Mouse (Mus musculus) MEL (cell line): Measurements from ENCODE around the gene Slx1b.

Experiments used
- CTCF ChIP-seq, 3 experiments: IDR thresholded peaks in 2 of 3; conservative IDR thresholded peaks in 1 of 3; 2 replicates each; pipeline ENCODE4 v1.5.1; 2011 to 2012; ENCODE audit warnings: low read length in 3 of 3, low read depth in 2 of 3, mild to moderate bottlenecking in 2 of 3, improper control_type of control experiment in 1 of 3, inconsistent platforms in 1 of 3, mixed read lengths in 1 of 3, moderate library complexity in 1 of 3; ENCODE audit not compliant: control insufficient read depth in 1 of 3, insufficient read depth in 1 of 3, poor library complexity in 1 of 3, severe bottlenecking in 1 of 3
- ETS1 ChIP-seq: IDR thresholded peaks from 2 replicates; pipeline ENCODE4 v1.6.1; 2012; ENCODE audit warnings: low read depth, mild to moderate bottlenecking, inconsistent platforms, low read length, improper control_type of control experiment, moderate library complexity
- HCFC1 ChIP-seq: IDR thresholded peaks from 2 replicates; pipeline ENCODE4 v1.6.1; 2012; ENCODE audit warnings: low read depth, mild to moderate bottlenecking, inconsistent platforms, low read length, improper control_type of control experiment, moderate library complexity
- JUND ChIP-seq: IDR thresholded peaks from 2 replicates; pipeline ENCODE4 v1.6.1; 2011; ENCODE audit warnings: low read depth, mild to moderate bottlenecking, improper control_type of control experiment, low read length
- MAFK ChIP-seq: IDR thresholded peaks from 2 replicates; pipeline ENCODE4 v1.6.1; 2011; ENCODE audit warnings: low read depth, mild to moderate bottlenecking, low read length, improper control_type of control experiment, borderline replicate concordance
- MAX ChIP-seq: IDR thresholded peaks from 2 replicates; pipeline ENCODE4 v1.6.1; 2011; ENCODE audit warnings: low read length, improper control_type of control experiment
- MEF2A ChIP-seq: IDR thresholded peaks from 2 replicates; pipeline ENCODE4 v1.6.1; 2014; ENCODE audit warnings: low read depth, mild to moderate bottlenecking, inconsistent platforms, low read length, improper control_type of control experiment; ENCODE audit not compliant: poor library complexity, insufficient replicate concordance, severe bottlenecking; ENCODE audit errors: extremely low read depth
- MYB ChIP-seq: IDR thresholded peaks from 2 replicates; pipeline ENCODE4 v1.6.1; 2011; ENCODE audit warnings: mild to moderate bottlenecking, low read depth, low read length, improper control_type of control experiment
- NRF1 ChIP-seq: IDR thresholded peaks from 2 replicates; pipeline ENCODE4 v1.6.1; 2014; ENCODE audit warnings: low read depth, mild to moderate bottlenecking, inconsistent platforms, low read length, improper control_type of control experiment, moderate library complexity; ENCODE audit not compliant: poor library complexity, insufficient read depth, severe bottlenecking
- RAD21 ChIP-seq: IDR thresholded peaks from 2 replicates; pipeline ENCODE4 v1.6.1; 2011; ENCODE audit warnings: mild to moderate bottlenecking, low read depth, low read length, improper control_type of control experiment
- RCOR1 ChIP-seq: IDR thresholded peaks from 2 replicates; pipeline ENCODE4 v1.6.1; 2012; ENCODE audit warnings: low read depth, mild to moderate bottlenecking, inconsistent platforms, low read length, improper control_type of control experiment
- USF2 ChIP-seq, 2 experiments: IDR thresholded peaks; 2 replicates each; pipeline ENCODE4 v1.6.1; 2011 to 2012; ENCODE audit warnings: improper control_type of control experiment in 2 of 2, low read length in 2 of 2, borderline replicate concordance in 1 of 2, inconsistent platforms in 1 of 2, low read depth in 1 of 2, mild to moderate bottlenecking in 1 of 2; ENCODE audit not compliant: insufficient read depth in 1 of 2
- ZKSCAN1 ChIP-seq: IDR thresholded peaks from 2 replicates; pipeline ENCODE4 v1.6.1; 2012; ENCODE audit warnings: low read depth, mild to moderate bottlenecking, inconsistent platforms, low read length, improper control_type of control experiment, moderate library complexity
- ZNF384 ChIP-seq: IDR thresholded peaks from 2 replicates; pipeline ENCODE4 v1.6.1; 2012; ENCODE audit warnings: low read depth, mild to moderate bottlenecking, inconsistent platforms, low read length, improper control_type of control experiment

DNA sequence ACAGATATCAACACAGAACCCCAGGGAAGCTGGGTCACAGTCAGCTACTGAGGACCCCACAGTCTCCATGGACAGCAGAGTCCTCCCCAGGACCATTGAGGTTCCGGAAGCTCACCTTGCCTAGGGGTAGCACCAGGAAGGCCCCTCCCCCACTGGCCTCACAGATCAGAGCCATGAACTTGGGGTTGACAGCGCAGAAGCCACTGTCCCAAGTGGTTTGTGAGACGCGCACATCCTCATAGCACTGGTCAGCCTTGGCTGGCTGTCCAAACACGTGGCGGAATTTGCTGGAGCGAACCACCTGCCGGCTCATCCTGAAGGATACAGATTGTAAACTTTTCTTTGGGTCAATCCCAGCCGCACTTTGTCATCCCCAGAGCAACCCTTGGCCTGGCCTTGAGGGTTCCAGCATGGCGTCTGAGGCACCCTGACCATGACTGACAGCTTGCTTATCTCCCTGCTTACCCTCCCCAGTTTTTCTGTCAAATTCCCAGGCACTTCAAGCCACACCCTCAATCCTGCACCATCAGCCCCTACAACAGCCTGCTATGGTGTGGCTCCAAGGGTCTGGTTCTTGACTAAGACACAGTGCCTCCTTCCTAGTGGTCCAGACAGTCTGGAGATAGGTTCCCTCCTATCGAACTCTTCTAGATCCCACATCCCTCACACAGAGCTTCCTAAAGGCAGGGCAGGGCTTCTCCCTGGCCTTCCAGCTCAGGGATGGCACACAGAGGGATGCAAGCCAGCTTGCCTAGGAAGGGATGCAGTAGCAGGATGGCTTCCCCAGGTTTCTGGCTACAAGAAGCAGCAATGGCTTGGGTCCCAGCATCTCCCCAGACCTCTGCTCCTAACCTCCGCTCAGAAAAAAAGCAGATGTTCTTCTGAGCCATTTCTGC lies 7.5 kb upstream of the Slx1b start:
- TF ChIP-seq RAD21 (no peak), MAX (no peak), CTCF (IDR thresholded peaks at IDR 0.05 in 2 of 3, conservative IDR thresholded peaks at IDR 0.05 in 1 of 3; ENCODE audit: control insufficient read depth in 1 of 3, insufficient read depth in 1 of 3, low read depth in 2 of 3, low read length in 3 of 3, poor library complexity in 1 of 3, severe bottlenecking in 1 of 3) (no peak), ZNF384 (no peak), NRF1 (no peak), HCFC1 (no peak), RCOR1 (0 out of 2 replicates have a peak, but pooled peaks have one; percentile 19), MYB (no peak), MEF2A (no peak), USF2 (IDR thresholded peaks at IDR 0.05; ENCODE audit: borderline replicate concordance in 1 of 2, insufficient read depth in 1 of 2, low read depth in 1 of 2, low read length in 2 of 2) (no peak), ETS1 (no peak), JUND (no peak), ZKSCAN1 (no peak), MAFK (no peak)
